Mouse (Mus musculus): ENCODE results near the gene Podxl. TPM values are rescaled to one million over a fixed set of nuclear protein-coding genes. Genes with fewer than 3 reads are reported as not detected.
A peak's percentile ranks its signal among the peaks of the same experiment; 100 is the strongest.

Podxl gene
- polyA plus RNA-seq, 1 experiment from 2014 or later, result 18.5 TPM

- Histone ChIP-seq H3K4me3 (replicated peaks; ENCODE audit: low read length) (no peak overlapping the region), H3K27me3 (ENCODE audit: control insufficient read depth, insufficient read depth, low read length) (peaks cover 35% of the 10 kb centered on the region), H3K9ac (ENCODE audit: low read length) (no peak overlapping the region), H3K36me3 (ENCODE audit: control insufficient read depth, insufficient read depth, low read length) (no peaks in the 10 kb centered on the region), H3K9me3 (replicated peaks; ENCODE audit: control insufficient read depth, low read length) (no peaks in the 10 kb centered on the region), H3K4me2 (ENCODE audit: low read depth, low read length) (peak overlapping the region; percentile 20; the same call in 1 of the 2 replicates), H3K4me1 (ENCODE audit: control insufficient read depth, insufficient read depth, low read length) (peaks cover 11% of the 10 kb centered on the region; the same call in 1 of the 2 replicates), H3K27ac (ENCODE audit: low read length) (no peak overlapping the region)
- 32% methylated on average over 13 of the region's 13 CpGs for WGBS
- peak; percentile 14; the same call in 1 of the 2 replicates for ATAC-seq (ENCODE audit: insufficient read depth, low FRiP score)
These were observed 3.4 kb downstream of the Podxl start for GRCm38 (mm10) chr6:31560138-31560959.

GRCm38 (mm10) chr6:31556460-31557100 is 7.2 kb downstream of the Podxl start:
- Histone ChIP-seq H3K4me3 (replicated peaks; ENCODE audit: low read length) (no peak overlapping the region), H3K4me1 (ENCODE audit: control insufficient read depth, insufficient read depth, low read length) (0 out of 2 replicates have a peak, but pooled peaks cover 5% of the 10 kb centered on the region), H3K9ac (ENCODE audit: low read length) (no peak overlapping the region), H3K4me2 (ENCODE audit: low read depth, low read length) (no peak overlapping the region), H3K36me3 (ENCODE audit: control insufficient read depth, insufficient read depth, low read length) (no peaks in the 10 kb centered on the region), H3K27me3 (ENCODE audit: control insufficient read depth, insufficient read depth, low read length) (peaks cover 5% of the 10 kb centered on the region; the same call in 1 of the 2 replicates), H3K9me3 (replicated peaks; ENCODE audit: control insufficient read depth, low read length) (no peaks in the 10 kb centered on the region), H3K27ac (ENCODE audit: low read length) (no peak overlapping the region)
- ATAC-seq (ENCODE audit: insufficient read depth, low FRiP score), result no peak
- WGBS, result 88% methylated on average over 7 of the region's 7 CpGs

GRCm38 (mm10) chr6:31550876-31551532 is 12.8 kb downstream of the Podxl start:
- no peak for ATAC-seq (ENCODE audit: insufficient read depth, low FRiP score)
- Histone ChIP-seq H3K4me1 (ENCODE audit: control insufficient read depth, insufficient read depth, low read length) (peaks cover 7% of the 10 kb centered on the region), H3K27me3 (ENCODE audit: control insufficient read depth, insufficient read depth, low read length) (no peaks in the 10 kb centered on the region), H3K36me3 (ENCODE audit: control insufficient read depth, insufficient read depth, low read length) (no peaks in the 10 kb centered on the region), H3K4me3 (replicated peaks; ENCODE audit: low read length) (no peak overlapping the region), H3K9me3 (replicated peaks; ENCODE audit: control insufficient read depth, low read length) (no peaks in the 10 kb centered on the region), H3K9ac (ENCODE audit: low read length) (no peak overlapping the region), H3K4me2 (ENCODE audit: low read depth, low read length) (no peak overlapping the region), H3K27ac (ENCODE audit: low read length) (no peak overlapping the region)
- WGBS, result 74% methylated on average over 22 of the region's 22 CpGs

- H3K9me3 ChIP-seq (replicated peaks; ENCODE audit: control insufficient read depth, low read length), result no peaks in the 10 kb centered on the region
- H3K4me1 ChIP-seq (ENCODE audit: control insufficient read depth, insufficient read depth, low read length), result peaks cover 7% of the 10 kb centered on the region
- H3K4me3 ChIP-seq (replicated peaks; ENCODE audit: low read length), result no peak overlapping the region
- H3K9ac ChIP-seq (ENCODE audit: low read length), result no peak overlapping the region
- no peak overlapping the region for H3K4me2 ChIP-seq (ENCODE audit: low read depth, low read length)
- peak; percentile 36; the same call in 1 of the 2 replicates for ATAC-seq (ENCODE audit: insufficient read depth, low FRiP score)
- H3K36me3 ChIP-seq (ENCODE audit: control insufficient read depth, insufficient read depth, low read length), result no peaks in the 10 kb centered on the region
- no peaks in the 10 kb centered on the region for H3K27me3 ChIP-seq (ENCODE audit: control insufficient read depth, insufficient read depth, low read length)
- no peak overlapping the region for H3K27ac ChIP-seq (ENCODE audit: low read length)
- 43% methylated on average over 5 of the region's 5 CpGs for WGBS
These were observed 14.3 kb downstream of the Podxl start for GRCm38 (mm10) chr6:31549361-31550051.

- Histone ChIP-seq H3K4me2 (ENCODE audit: low read depth, low read length) (no peak overlapping the region), H3K27ac (ENCODE audit: low read length) (0 out of 2 replicates have a peak overlapping the region, but pooled peaks have one; percentile 2), H3K27me3 (ENCODE audit: control insufficient read depth, insufficient read depth, low read length) (no peaks in the 10 kb centered on the region), H3K9me3 (replicated peaks; ENCODE audit: control insufficient read depth, low read length) (no peaks in the 10 kb centered on the region), H3K9ac (ENCODE audit: low read length) (no peak overlapping the region), H3K4me3 (replicated peaks; ENCODE audit: low read length) (no peak overlapping the region), H3K36me3 (ENCODE audit: control insufficient read depth, insufficient read depth, low read length) (no peaks in the 10 kb centered on the region), H3K4me1 (ENCODE audit: control insufficient read depth, insufficient read depth, low read length) (0 out of 2 replicates have a peak, but pooled peaks cover under 1% of the 10 kb centered on the region)
- no peak for ATAC-seq (ENCODE audit: insufficient read depth, low FRiP score)
- WGBS, result 61% methylated on average over 4 of the region's 4 CpGs
These were observed 19.5 kb downstream of the Podxl start for GRCm38 (mm10) chr6:31544318-31544717.

- H3K9me3 ChIP-seq (replicated peaks; ENCODE audit: control insufficient read depth, low read length), result no peaks in the 10 kb centered on the region
- no peak for ATAC-seq (ENCODE audit: insufficient read depth, low FRiP score)
- H3K9ac ChIP-seq (ENCODE audit: low read length), result no peak overlapping the region
- WGBS, result 83% methylated on average over 6 of the region's 6 CpGs
- H3K27me3 ChIP-seq (ENCODE audit: control insufficient read depth, insufficient read depth, low read length), result no peaks in the 10 kb centered on the region
- H3K4me2 ChIP-seq (ENCODE audit: low read depth, low read length), result no peak overlapping the region
- H3K4me3 ChIP-seq (replicated peaks; ENCODE audit: low read length), result no peak overlapping the region
- H3K27ac ChIP-seq (ENCODE audit: low read length), result no peak overlapping the region
- H3K36me3 ChIP-seq (ENCODE audit: control insufficient read depth, insufficient read depth, low read length), result no peaks in the 10 kb centered on the region
- H3K4me1 ChIP-seq (ENCODE audit: control insufficient read depth, insufficient read depth, low read length), result no peaks in the 10 kb centered on the region
These were observed 23.8 kb downstream of the Podxl start for GRCm38 (mm10) chr6:31540018-31540417.

- no peaks in the 10 kb centered on the region for H3K4me1 ChIP-seq (ENCODE audit: control insufficient read depth, insufficient read depth, low read length)
- H3K27ac ChIP-seq (ENCODE audit: low read length), result no peak overlapping the region
- ATAC-seq (ENCODE audit: insufficient read depth, low FRiP score), result no peak
- H3K4me3 ChIP-seq (replicated peaks; ENCODE audit: low read length), result no peak overlapping the region
- no peaks in the 10 kb centered on the region for H3K27me3 ChIP-seq (ENCODE audit: control insufficient read depth, insufficient read depth, low read length)
- no peak overlapping the region for H3K4me2 ChIP-seq (ENCODE audit: low read depth, low read length)
- no peaks in the 10 kb centered on the region for H3K9me3 ChIP-seq (replicated peaks; ENCODE audit: control insufficient read depth, low read length)
- no peaks in the 10 kb centered on the region for H3K36me3 ChIP-seq (ENCODE audit: control insufficient read depth, insufficient read depth, low read length)
- no peak overlapping the region for H3K9ac ChIP-seq (ENCODE audit: low read length)
- 74% methylated on average over 1 of the region's 1 CpGs for WGBS
These were observed 25.7 kb downstream of the Podxl start for GRCm38 (mm10) chr6:31538112-31538511.

- Histone ChIP-seq H3K4me2 (ENCODE audit: low read depth, low read length) (no peak overlapping the region), H3K36me3 (ENCODE audit: control insufficient read depth, insufficient read depth, low read length) (no peaks in the 10 kb centered on the region), H3K4me3 (replicated peaks; ENCODE audit: low read length) (no peak overlapping the region), H3K4me1 (ENCODE audit: control insufficient read depth, insufficient read depth, low read length) (no peaks in the 10 kb centered on the region), H3K27ac (ENCODE audit: low read length) (no peak overlapping the region), H3K27me3 (ENCODE audit: control insufficient read depth, insufficient read depth, low read length) (no peaks in the 10 kb centered on the region), H3K9ac (ENCODE audit: low read length) (no peak overlapping the region), H3K9me3 (replicated peaks; ENCODE audit: control insufficient read depth, low read length) (no peaks in the 10 kb centered on the region)
- no peak for ATAC-seq (ENCODE audit: insufficient read depth, low FRiP score)
- WGBS, result 74% methylated on average over 4 of the region's 4 CpGs
These were observed 26.6 kb downstream of the Podxl start for GRCm38 (mm10) chr6:31537193-31537592.

Measured in stomach, embryonic 16.5 days (tissue).